Mouse (Mus musculus): ENCODE data around the gene Dnajc8. TPM values are rescaled to one million over a fixed set of nuclear protein-coding genes. Genes with fewer than 3 reads are reported as not detected.
"Not testable (repeated sequence)": the region's sequence is repeated elsewhere in the genome, so short reads cannot be mapped to it uniquely, and the experiment has no call there.

The Dnajc8 gene
- polyA plus RNA-seq, 1 experiment from 2014 or later, result 228 TPM

DNA sequence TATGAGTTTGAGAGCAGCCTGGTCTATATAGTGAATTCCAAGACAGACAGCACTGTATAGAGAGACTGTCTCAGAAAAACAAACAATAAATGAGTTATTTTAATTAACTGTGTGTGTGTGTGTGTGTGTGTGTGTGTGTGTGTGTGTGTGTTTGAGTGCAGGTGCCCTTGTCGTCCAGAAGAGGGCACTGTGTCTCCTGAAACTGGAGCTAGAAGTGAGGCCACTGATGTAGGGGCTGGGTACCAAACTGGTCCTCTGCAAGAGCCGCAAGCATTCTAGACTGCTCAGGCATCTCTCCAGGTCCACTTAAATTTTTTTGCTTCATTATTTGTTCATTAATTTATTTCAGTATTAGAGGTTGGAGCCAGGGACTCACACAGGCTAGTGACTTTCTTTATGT, 63.5 kb downstream of the Dnajc8 start:
- H3K27ac ChIP-seq (ENCODE audit: low read depth, low read length), result no peak overlapping the region
- WGBS, result 93% methylated on average over 2 of the region's 2 CpGs
- ATAC-seq (ENCODE audit: low FRiP score) (no peak), DNase-seq (ENCODE audit: low spot score, missing footprints) (no peak)
- H3K36me3 ChIP-seq (ENCODE audit: control insufficient read depth, insufficient read depth, low read length), result no peaks in the 10 kb centered on the region
- H3K4me1 ChIP-seq (ENCODE audit: control insufficient read depth, insufficient read depth, low read length), result no peaks in the 10 kb centered on the region
- no peak overlapping the region for H3K9ac ChIP-seq (ENCODE audit: low read length)
- H3K27me3 ChIP-seq (ENCODE audit: control insufficient read depth, insufficient read depth, low read length), result no peaks in the 10 kb centered on the region
- no peak overlapping the region for H3K4me2 ChIP-seq
- H3K9me3 ChIP-seq (ENCODE audit: control insufficient read depth, low read length), result no peaks in the 10 kb centered on the region
- H3K4me3 ChIP-seq (ENCODE audit: low read depth, low read length), result no peak overlapping the region

DNA sequence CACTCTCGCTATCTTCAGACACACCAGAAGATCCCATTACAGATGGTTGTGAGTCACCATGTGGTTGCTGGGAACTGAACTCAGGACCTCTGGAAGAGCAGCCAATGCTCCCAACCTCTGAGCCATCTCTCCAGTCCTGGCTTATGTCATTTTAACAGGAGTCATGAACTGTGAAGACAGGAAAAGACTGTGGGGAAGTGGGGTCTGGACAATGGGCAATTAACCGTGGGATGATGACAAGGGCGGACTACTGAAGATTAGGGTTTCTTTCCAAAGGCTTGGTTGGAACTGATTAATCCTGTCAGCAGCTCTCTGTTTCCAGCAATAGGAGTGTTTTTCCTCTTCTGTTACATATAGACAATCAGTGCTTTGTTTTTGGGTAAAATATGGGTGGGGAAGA, 64.4 kb downstream of the Dnajc8 start:
- no peaks in the 10 kb centered on the region for H3K27me3 ChIP-seq (ENCODE audit: control insufficient read depth, insufficient read depth, low read length)
- DNase-seq (ENCODE audit: low spot score, missing footprints), result no peak
- no peak overlapping the region for H3K4me2 ChIP-seq
- no peaks in the 10 kb centered on the region for H3K9me3 ChIP-seq (ENCODE audit: control insufficient read depth, low read length)
- ATAC-seq (ENCODE audit: low FRiP score), result no peak
- H3K36me3 ChIP-seq (ENCODE audit: control insufficient read depth, insufficient read depth, low read length), result no peaks in the 10 kb centered on the region
- H3K9ac ChIP-seq (ENCODE audit: low read length), result no peak overlapping the region
- H3K27ac ChIP-seq (ENCODE audit: low read depth, low read length), result no peak overlapping the region
- no peak overlapping the region for H3K4me3 ChIP-seq (ENCODE audit: low read depth, low read length)
- H3K4me1 ChIP-seq (ENCODE audit: control insufficient read depth, insufficient read depth, low read length), result no peaks in the 10 kb centered on the region
- 91% methylated on average over 3 of the region's 3 CpGs for WGBS

DNA sequence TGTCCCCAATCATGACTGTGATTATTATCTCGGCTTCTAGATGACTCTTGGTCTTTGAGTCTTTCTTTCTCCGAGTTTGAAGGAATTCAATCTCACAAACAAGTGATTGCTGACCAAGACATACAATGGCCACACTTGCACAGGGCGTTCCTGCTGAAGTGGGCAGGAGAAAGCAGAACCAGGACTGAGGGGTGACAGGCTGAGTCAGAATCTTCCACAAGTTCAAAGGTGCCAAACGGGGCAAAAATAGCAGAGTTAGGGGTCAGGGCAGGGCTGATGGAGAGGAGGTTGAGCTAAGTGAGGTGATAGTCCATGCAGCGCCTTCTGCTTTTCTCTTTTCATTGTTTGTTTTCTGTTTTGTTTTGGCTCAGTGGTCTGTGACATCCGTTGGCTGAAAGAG, 65.1 kb downstream of the Dnajc8 start:
- no peak overlapping the region for H3K27ac ChIP-seq (ENCODE audit: low read depth, low read length)
- no peaks in the 10 kb centered on the region for H3K4me1 ChIP-seq (ENCODE audit: control insufficient read depth, insufficient read depth, low read length)
- H3K9ac ChIP-seq (ENCODE audit: low read length), result no peak overlapping the region
- no peaks in the 10 kb centered on the region for H3K27me3 ChIP-seq (ENCODE audit: control insufficient read depth, insufficient read depth, low read length)
- H3K4me2 ChIP-seq, result no peak overlapping the region
- WGBS, result 88% methylated on average over 6 of the region's 6 CpGs
- H3K36me3 ChIP-seq (ENCODE audit: control insufficient read depth, insufficient read depth, low read length), result no peaks in the 10 kb centered on the region
- no peaks in the 10 kb centered on the region for H3K9me3 ChIP-seq (ENCODE audit: control insufficient read depth, low read length)
- H3K4me3 ChIP-seq (ENCODE audit: low read depth, low read length), result no peak overlapping the region
- no peak for ATAC-seq (ENCODE audit: low FRiP score)
- no peak for DNase-seq (ENCODE audit: low spot score, missing footprints)

DNA sequence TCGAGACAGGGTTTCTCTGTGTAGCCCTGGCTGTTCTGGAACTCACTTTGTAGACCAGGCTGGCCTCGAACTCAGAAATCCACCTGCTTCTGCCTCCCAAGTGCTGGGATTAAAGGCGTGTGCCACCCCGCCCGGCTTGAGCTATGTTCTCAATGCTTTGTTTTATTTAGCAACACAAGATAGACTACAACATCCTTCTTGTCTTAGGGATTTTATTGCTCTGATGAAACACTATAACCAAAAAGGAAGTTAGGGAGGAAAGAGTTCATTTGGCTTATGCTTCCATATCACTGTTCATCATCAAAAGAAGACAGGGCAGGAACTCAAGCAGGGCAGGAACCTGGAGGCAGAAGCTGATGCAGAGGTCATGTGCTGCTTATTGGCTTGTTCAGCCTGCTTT, 65.9 kb downstream of the Dnajc8 start:
- 90% methylated on average over 4 of the region's 5 CpGs for WGBS
- H3K27ac ChIP-seq (ENCODE audit: low read depth, low read length); H3K36me3 ChIP-seq (ENCODE audit: control insufficient read depth, insufficient read depth, low read length); H3K27me3 ChIP-seq (ENCODE audit: control insufficient read depth, insufficient read depth, low read length); H3K4me3 ChIP-seq (ENCODE audit: low read depth, low read length); H3K4me2 ChIP-seq; H3K9me3 ChIP-seq (ENCODE audit: control insufficient read depth, low read length); H3K4me1 ChIP-seq (ENCODE audit: control insufficient read depth, insufficient read depth, low read length); DNase-seq (ENCODE audit: low spot score, missing footprints); H3K9ac ChIP-seq (ENCODE audit: low read length); ATAC-seq (ENCODE audit: low FRiP score): not testable (repeated sequence)

Other genes starting within 250 kb of the Dnajc8 start
- 0.42 and 0.59 TPM in 2 replicates for gene Rab42, start 232.2 kb upstream of the Dnajc8 start, polyA plus RNA-seq (2014; fragmentation: Nextera tagmentation; extraction: Ambion mirVana)
- 78.0 and 83.3 TPM in 2 replicates for gene Trnau1ap, start 206.0 kb upstream of the Dnajc8 start, polyA plus RNA-seq (2014; fragmentation: Nextera tagmentation; extraction: Ambion mirVana)
- 62.1 and 70.3 TPM in 2 replicates for gene Rcc1, start 181.9 kb upstream of the Dnajc8 start, polyA plus RNA-seq (2014; fragmentation: Nextera tagmentation; extraction: Ambion mirVana)
- gene Phactr4, start 113.1 kb upstream of the Dnajc8 start, polyA plus RNA-seq (2014; fragmentation: Nextera tagmentation; extraction: Ambion mirVana), result 22.2 and 22.4 TPM in 2 replicates
- 19.2 and 22.3 TPM in 2 replicates for gene Med18, start 71.6 kb upstream of the Dnajc8 start, polyA plus RNA-seq (2014; fragmentation: Nextera tagmentation; extraction: Ambion mirVana)
- gene Sesn2, start 25.0 kb upstream of the Dnajc8 start, polyA plus RNA-seq (2014; fragmentation: Nextera tagmentation; extraction: Ambion mirVana), result 4.9 and 5.1 TPM in 2 replicates
- gene Atpif1, start 1.9 kb upstream of the Dnajc8 start, polyA plus RNA-seq (2014; fragmentation: Nextera tagmentation; extraction: Ambion mirVana), result 1,016 and 1,079 TPM in 2 replicates
- 0.31 and 0.63 TPM in 2 replicates for gene Ptafr, start 28.5 kb downstream of the Dnajc8 start, polyA plus RNA-seq (2014; fragmentation: Nextera tagmentation; extraction: Ambion mirVana)
- gene Eya3, start 103.4 kb downstream of the Dnajc8 start, polyA plus RNA-seq (2014; fragmentation: Nextera tagmentation; extraction: Ambion mirVana), result 26.4 and 26.8 TPM in 2 replicates
- 3.5 and 4.5 TPM in 2 replicates for gene Xkr8, start 197.0 kb downstream of the Dnajc8 start, polyA plus RNA-seq (2014; fragmentation: Nextera tagmentation; extraction: Ambion mirVana)
- gene Smpdl3b, start 221.7 kb downstream of the Dnajc8 start, polyA plus RNA-seq (2014; fragmentation: Nextera tagmentation; extraction: Ambion mirVana), result 2.1 and 2.4 TPM in 2 replicates
- 164 TPM in 2 replicates for gene Rpa2, start 232.8 kb downstream of the Dnajc8 start, polyA plus RNA-seq (2014; fragmentation: Nextera tagmentation; extraction: Ambion mirVana)